Mouse (Mus musculus) heart, postnatal 0 days (tissue): Measurements from ENCODE around the gene Neurl2. TPM values are rescaled to one million over a fixed set of nuclear protein-coding genes. Genes with fewer than 3 reads are reported as not detected.
"Not testable (repeated sequence)": the region's sequence is repeated elsewhere in the genome, so short reads cannot be mapped to it uniquely, and the experiment has no call there.

Experiments used
- ATAC-seq: fragments of 200-750 bp; cut with Nextera tagmentation; 2 replicates; pipeline ENCODE4 v1.8.0; 2017; ENCODE audit warnings: low read depth, moderate number of reproducible peaks, moderate library complexity; ENCODE audit not compliant: insufficient read depth
- DNase-seq: peaks from one replicate; pipeline ENCODE4 v3.0.0-alpha.2; 2016; ENCODE audit warnings: low spot score
- H3K27ac ChIP-seq: fragments of 300-500 bp; sonication (generic); 2 replicates; pipeline ENCODE4 v1.5.1; 2014; ENCODE audit warnings: low read depth, mild to moderate bottlenecking
- H3K27me3 ChIP-seq: fragments of 300-500 bp; sonication (generic); 2 replicates; pipeline ENCODE4 v1.6.1; 2014; ENCODE audit warnings: low read length, mixed read lengths; ENCODE audit not compliant: control insufficient read depth, insufficient read depth
- H3K36me3 ChIP-seq: fragments of 300-500 bp; sonication (generic); replicated peaks from 2 replicates; pipeline ENCODE4 v1.6.1; 2014; ENCODE audit warnings: low read length, mixed read lengths; ENCODE audit not compliant: control insufficient read depth, insufficient read depth
- H3K4me1 ChIP-seq: fragments of 300-500 bp; sonication (generic); 2 replicates; pipeline ENCODE4 v1.6.1; 2014; ENCODE audit warnings: antibody characterized with exemption; ENCODE audit not compliant: control insufficient read depth, insufficient read depth
- H3K4me2 ChIP-seq: fragments of 300-500 bp; sonication (generic); 2 replicates; pipeline ENCODE4 v1.6.1; 2014; ENCODE audit warnings: low read depth, mild to moderate bottlenecking, low read length, moderate library complexity
- H3K4me3 ChIP-seq: fragments of 300-500 bp; sonication (generic); 2 replicates; pipeline ENCODE4 v1.5.1; 2014; ENCODE audit warnings: low read depth, low read length
- H3K9ac ChIP-seq: fragments of 300-500 bp; sonication (generic); replicated peaks from 2 replicates; pipeline ENCODE4 v1.6.1; 2014; ENCODE audit warnings: low read depth, low read length, mixed read lengths
- H3K9me3 ChIP-seq: fragments of 300-500 bp; sonication (generic); replicated peaks from 2 replicates; pipeline ENCODE4 v1.6.1; 2016; ENCODE audit warnings: low read length; ENCODE audit not compliant: control insufficient read depth
- CTCF ChIP-seq: IDR thresholded peaks from 2 replicates; pipeline ENCODE4 v1.5.1; 2016; ENCODE audit warnings: antibody characterized with exemption, control low read depth, low read depth
- EP300 ChIP-seq: IDR thresholded peaks from 2 replicates; pipeline ENCODE4 v1.6.1; 2016; ENCODE audit warnings: antibody characterized with exemption, low read depth
- WGBS: fragments of 180-500 bp; shearing (Covaris S2); extraction: QIAGEN DNeasy Blood & Tissue Kit; methylation state at CpG from one replicate; pipeline ENCODE4 v1.1.7; 2014; 5-methylcytosine and 5-hydroxymethylcytosine counted together
- polyA plus RNA-seq: library from polyadenylated mRNA; unstranded; fragments of >200 nt; fragmentation: Nextera tagmentation; extraction: Ambion mirVana; gene quantifications from 2 replicates; pipeline ENCODE4 v1.2.1, GENCODE M21; 2015
- total RNA-seq: library from RNA; depleted of rRNA; stranded (reverse); fragments of >200 nt; gene quantifications from 2 replicates; pipeline ENCODE4 v1.2.3, GENCODE M21; 2014; ENCODE audit warnings: low replicate concordance; rRNA removed

Neurl2 gene
- total RNA-seq (57.1 and 103 TPM in 2 replicates), polyA plus RNA-seq (68.4 and 76.5 TPM in 2 replicates)

DNA sequence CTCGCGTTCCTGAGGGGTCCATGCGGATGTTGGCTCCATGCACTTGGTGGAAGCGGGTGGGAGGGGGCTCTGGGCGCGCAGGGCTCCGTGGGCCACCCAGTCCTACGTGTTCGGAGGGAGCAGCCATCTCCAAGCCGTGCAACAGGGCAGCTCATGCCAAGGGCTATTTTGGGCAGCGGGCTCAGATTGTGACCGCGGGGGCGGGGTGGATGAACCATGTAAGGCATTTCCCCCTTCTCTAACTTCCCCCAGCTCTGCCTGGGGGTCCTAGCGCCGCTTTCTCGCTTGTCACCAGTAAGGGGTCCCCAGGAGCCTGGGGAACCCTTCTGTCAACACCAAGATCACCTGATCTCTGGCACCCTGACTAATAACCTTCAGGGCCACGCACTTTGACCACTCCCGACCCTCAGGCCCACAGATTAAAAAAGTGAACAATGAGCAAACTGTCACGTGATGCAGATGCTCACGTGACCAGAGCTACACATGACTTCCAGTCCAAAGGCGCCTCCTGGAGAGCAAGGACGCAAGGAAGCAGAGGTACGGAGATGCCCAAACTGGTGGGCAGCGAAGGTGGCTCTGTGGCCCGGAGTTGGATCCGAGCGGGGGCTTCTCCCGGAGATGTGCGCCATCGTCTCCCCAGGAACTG, at the start of gene Neurl2:
Gene Neurl2 (minus strand): TSS at position 143 of the 646 bp plus-strand sequence.
- TF ChIP-seq EP300 (no peak; the same call in 1 of the 2 replicates), CTCF (0 out of 2 replicates have a peak, but pooled peaks have one; percentile 2)
- no peaks in the 10 kb centered on the region for H3K9me3 ChIP-seq
- H3K36me3 ChIP-seq, result peaks cover 35% of the 10 kb centered on the region
- peak within 1 kb of the TSS; percentile 76 for H3K4me2 ChIP-seq
- H3K4me1 ChIP-seq, result peaks cover 9% of the 10 kb centered on the region
- ATAC-seq (peak; percentile 92), DNase-seq (peak; percentile 94)
- peak within 1 kb of the TSS; percentile 90 for H3K27ac ChIP-seq
- H3K27me3 ChIP-seq, result no peaks in the 10 kb centered on the region
- peak within 1 kb of the TSS; percentile 59 for H3K9ac ChIP-seq
- peak within 1 kb of the TSS; percentile 76 for H3K4me3 ChIP-seq
- under 1% methylated on average over 31 of the region's 31 CpGs for WGBS

DNA sequence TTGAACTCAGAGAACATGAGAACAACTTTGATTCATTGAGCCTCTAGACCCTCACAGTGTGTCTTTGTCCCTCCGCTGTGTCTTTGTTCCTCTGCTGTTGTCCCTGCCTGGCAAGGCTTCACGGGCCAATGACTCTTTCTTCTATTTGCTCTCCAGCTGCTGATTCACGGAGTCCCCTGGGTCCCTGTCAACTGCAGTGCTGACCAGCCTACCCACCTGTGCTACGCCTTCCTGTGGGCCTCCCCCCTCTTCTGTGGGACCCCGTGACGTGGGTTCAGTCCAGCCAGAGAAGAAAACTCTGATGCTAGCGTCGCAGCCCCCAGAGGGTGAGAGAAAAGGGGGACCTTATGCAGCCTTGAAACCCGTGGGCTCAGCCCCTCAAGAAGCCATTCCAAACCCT, 49.4 kb upstream of the Neurl2 start:
- Histone ChIP-seq H3K4me1 (peaks cover 18% of the 10 kb centered on the region), H3K4me3 (no peak overlapping the region), H3K9me3 (no peaks in the 10 kb centered on the region), H3K4me2 (no peak overlapping the region), H3K27ac (no peak overlapping the region), H3K36me3 (peaks cover 49% of the 10 kb centered on the region), H3K9ac (no peak overlapping the region), H3K27me3 (no peaks in the 10 kb centered on the region)
- no peak for TF ChIP-seq EP300
- TF ChIP-seq CTCF, result no peak
- DNase-seq, result no peak
- WGBS, result 82% methylated on average over 9 of the region's 9 CpGs
- no peak for ATAC-seq

DNA sequence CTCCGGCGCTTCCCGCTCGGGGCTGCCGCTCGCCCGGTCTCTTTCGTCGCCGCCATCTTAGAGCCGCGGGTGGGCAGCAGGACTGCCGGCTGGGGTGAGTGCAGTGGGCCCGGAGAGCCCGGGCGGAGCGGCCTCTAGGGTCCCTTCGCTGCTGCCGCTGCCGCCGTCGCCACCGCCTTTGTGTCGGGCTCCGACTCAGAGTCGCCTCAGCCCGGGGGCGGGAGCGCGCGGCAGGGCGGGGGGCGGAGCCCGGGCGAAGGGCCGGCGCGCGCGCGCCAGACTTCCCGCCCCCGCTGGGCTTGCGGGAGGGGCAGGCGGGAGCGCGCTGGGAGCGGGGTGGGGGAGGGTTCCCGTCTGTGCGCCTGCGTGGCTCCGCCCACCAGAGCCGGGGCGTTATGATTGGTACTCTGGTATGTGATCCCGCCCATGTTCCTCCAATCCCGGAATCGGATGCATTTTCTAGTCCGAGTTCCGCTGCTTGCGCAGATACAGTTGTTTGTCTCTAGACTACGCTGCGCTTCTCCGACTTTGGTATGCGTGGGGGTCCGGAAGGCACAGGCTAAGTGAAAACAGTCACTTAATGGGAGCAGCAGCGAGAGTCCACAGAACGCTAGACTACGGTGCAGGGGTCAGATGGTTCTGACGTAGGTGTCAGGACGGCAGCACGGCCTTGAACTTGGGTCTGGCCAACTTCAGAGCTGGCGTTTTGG, 46.5 kb upstream of the Neurl2 start:
- H3K9ac ChIP-seq, result peak overlapping the region; percentile 100
- H3K9me3 ChIP-seq, result no peaks in the 10 kb centered on the region
- peak; percentile 87 for ATAC-seq
- peak overlapping the region; percentile 92 for H3K4me3 ChIP-seq
- peaks cover 26% of the 10 kb centered on the region for H3K36me3 ChIP-seq
- peak overlapping the region; percentile 94 for H3K4me2 ChIP-seq
- no peaks in the 10 kb centered on the region for H3K27me3 ChIP-seq
- H3K27ac ChIP-seq, result peak overlapping the region; percentile 100
- no peak for TF ChIP-seq CTCF
- no peak; the same call in 1 of the 2 replicates for TF ChIP-seq EP300
- DNase-seq, result peak; percentile 96
- 0% methylated on average over 56 of the region's 72 CpGs for WGBS
- H3K4me1 ChIP-seq, result peaks cover 22% of the 10 kb centered on the region

DNA sequence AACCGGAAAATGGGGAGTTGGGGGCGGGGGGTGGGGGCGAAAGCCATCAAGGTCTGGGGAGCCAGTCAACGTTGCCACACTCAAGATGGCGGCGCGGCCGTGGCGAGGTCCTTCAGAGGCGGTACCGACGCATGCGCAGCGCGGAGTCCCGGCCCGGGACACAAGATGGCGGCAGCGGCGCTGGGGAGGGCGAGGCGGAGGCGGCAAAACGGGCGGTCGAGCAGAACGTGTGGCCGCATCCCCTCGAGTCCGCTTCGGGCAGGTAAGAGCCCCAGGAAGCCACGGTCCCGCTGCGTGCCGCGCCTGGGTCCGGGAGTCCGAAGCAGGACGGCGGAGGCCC, 45.9 kb upstream of the Neurl2 start, which contains the start of gene Pcif1:
Gene Pcif1 (plus strand): TSS at position 77 of the 340 bp plus-strand sequence.
- Histone ChIP-seq H3K36me3 (peaks cover 22% of the 10 kb centered on the region), H3K4me2 (peak within 1 kb of the TSS; percentile 94), H3K9me3 (no peaks in the 10 kb centered on the region), H3K4me1 (peaks cover 27% of the 10 kb centered on the region), H3K4me3 (peak within 1 kb of the TSS; percentile 92), H3K27me3 (no peaks in the 10 kb centered on the region), H3K27ac (peak within 1 kb of the TSS; percentile 100), H3K9ac (peak within 1 kb of the TSS; percentile 100)
- ATAC-seq (peak; percentile 86), DNase-seq (peak; percentile 72)
- TF ChIP-seq CTCF, result no peak
- no peak for TF ChIP-seq EP300
- WGBS, result under 1% methylated on average over 39 of the region's 40 CpGs

DNA sequence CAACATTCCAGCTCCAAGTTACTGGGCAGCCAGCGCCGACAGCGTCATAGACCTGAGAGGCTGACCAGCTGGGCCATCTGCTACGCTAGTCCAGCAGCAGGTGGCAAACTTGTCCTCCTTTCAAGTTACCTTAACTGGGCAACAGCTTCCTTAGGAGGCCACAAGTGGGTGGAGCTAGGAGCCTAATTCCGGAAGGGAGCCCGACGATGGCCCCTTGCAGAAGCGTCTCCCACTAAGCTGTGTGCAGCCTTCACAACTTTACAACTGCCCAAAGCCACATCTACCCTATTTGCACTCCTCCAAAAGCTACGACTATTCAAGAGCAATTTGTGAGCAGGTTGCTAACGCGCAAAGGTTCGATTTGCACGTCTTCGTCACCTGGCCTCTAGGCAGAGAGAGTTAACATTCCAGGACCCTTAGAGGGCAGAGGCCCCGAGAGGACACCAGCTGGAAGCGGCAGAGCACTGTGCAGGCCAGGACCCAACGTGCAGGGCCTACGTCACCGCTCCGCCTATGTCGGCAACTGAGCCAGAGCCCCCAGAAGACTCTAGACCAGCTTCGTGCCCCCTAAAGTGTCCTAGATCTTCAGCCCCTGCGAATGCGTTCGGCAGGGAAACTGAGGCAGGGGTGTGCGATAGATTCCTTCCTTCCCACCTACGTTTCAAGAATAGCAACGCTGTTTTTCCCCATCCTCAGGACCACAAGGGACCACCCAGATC, 45.4 kb upstream of the Neurl2 start:
- H3K36me3 ChIP-seq, result peaks cover 17% of the 10 kb centered on the region
- peaks cover 33% of the 10 kb centered on the region for H3K4me1 ChIP-seq
- H3K9ac ChIP-seq, result peak overlapping the region; percentile 100
- peak overlapping the region; percentile 92 for H3K4me3 ChIP-seq
- H3K9me3 ChIP-seq, result no peaks in the 10 kb centered on the region
- 1% methylated on average over 28 of the region's 28 CpGs for WGBS
- ATAC-seq, result peak; percentile 42
- peak; percentile 73 for DNase-seq
- peak overlapping the region; percentile 100 for H3K27ac ChIP-seq
- TF ChIP-seq CTCF, result peak; percentile 29
- 0 out of 2 replicates have a peak, but pooled peaks have one; percentile 28 for TF ChIP-seq EP300
- H3K27me3 ChIP-seq, result no peaks in the 10 kb centered on the region
- H3K4me2 ChIP-seq, result peak overlapping the region; percentile 94

DNA sequence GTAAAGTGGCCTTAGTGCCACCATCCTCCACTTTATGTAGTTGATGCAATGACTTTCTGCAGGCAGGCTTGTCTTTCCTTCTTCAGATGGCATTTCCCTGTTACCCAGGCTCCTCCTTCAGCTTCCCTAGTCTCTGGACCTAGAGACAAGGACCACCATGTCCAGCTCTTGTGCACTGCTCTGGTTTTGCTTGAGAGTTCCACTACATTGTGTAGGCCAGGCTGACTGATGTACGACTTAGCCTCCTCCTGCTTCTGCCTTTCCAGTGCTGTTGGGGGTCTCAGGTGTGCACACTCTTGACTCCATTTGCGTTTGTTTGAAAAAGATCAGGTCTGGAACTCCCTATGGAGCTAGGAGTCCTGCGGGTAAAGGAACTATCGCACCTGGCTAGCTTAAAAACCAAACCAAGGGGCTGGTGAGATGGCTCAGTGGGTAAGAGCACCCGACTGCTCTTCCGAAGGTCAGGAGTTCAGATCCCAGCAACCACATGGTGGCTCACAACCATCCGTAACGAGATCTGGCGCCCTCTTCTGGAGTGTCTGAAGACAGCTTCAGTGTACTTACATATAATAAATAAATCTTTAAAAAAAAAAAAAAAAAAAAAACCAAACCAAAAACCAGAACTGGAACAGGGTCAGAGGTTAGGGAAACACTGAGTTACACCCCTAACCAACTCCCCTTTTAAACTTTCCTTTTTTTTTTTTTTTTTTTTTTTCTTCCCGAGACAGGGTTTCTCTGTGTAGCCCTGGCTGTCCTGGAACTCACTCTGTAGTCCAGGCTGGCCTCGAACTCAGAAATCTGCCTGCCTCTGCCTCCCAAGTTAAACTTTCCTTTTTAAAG, 44.3 kb upstream of the Neurl2 start:
- not testable (repeated sequence) for H3K36me3 ChIP-seq, H3K9me3 ChIP-seq, DNase-seq, ATAC-seq, H3K9ac ChIP-seq, H3K27me3 ChIP-seq
- peak overlapping the region; percentile 94 for H3K4me2 ChIP-seq
- peaks cover 35% of the 10 kb centered on the region for H3K4me1 ChIP-seq
- WGBS, result 72% methylated on average over 11 of the region's 11 CpGs
- H3K27ac ChIP-seq, result peak overlapping the region; percentile 100
- peak overlapping the region; percentile 92; the same call in 1 of the 2 replicates for H3K4me3 ChIP-seq

DNA sequence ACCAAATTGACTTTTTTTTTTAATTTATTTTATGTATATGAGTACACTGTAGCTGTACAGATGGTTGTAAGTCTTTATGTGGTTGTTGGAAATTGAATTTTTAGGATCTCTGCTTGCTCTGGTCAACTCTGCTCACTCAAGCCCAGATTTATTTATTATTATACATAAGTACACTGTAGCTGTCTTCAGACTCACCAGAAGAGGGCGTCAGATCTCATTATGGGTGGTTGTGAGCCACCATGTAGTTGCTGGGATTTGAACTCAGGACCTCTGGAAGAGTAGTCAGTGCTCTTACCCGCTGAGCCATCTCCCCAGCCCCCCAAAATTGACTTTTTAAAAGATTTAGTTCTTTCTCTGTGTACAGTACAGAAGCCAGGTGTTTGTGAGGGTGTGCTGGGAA, 42.4 kb upstream of the Neurl2 start:
- not testable (repeated sequence) for H3K9ac ChIP-seq, H3K4me2 ChIP-seq, DNase-seq, ATAC-seq, H3K36me3 ChIP-seq, H3K27me3 ChIP-seq, H3K4me3 ChIP-seq, H3K9me3 ChIP-seq
- WGBS, result 66% methylated on average over 2 of the region's 2 CpGs
- H3K27ac ChIP-seq, result peak overlapping the region; percentile 91; the same call in 1 of the 2 replicates
- H3K4me1 ChIP-seq, result peaks cover 32% of the 10 kb centered on the region
